Mouse (Mus musculus) small intestine, adult 10 weeks (tissue): ENCODE measurements around the gene Krt39. TPM values are rescaled to one million over a fixed set of nuclear protein-coding genes. Genes with fewer than 3 reads are reported as not detected.

Source experiments
- polyA plus RNA-seq: library from polyadenylated mRNA; stranded (reverse); fragments of 350-450 nt; fragmentation: Illumina TruSeq; extraction: RNeasy Lipid Tissue Mini Kit (QIAGEN cat#74804); gene quantifications from one replicate; pipeline ENCODE4 v1.2.3, GENCODE M21; 2014; ENCODE audit warnings: low replicate concordance

Gene Krt39
- polyA plus RNA-seq = not detected

DNA sequence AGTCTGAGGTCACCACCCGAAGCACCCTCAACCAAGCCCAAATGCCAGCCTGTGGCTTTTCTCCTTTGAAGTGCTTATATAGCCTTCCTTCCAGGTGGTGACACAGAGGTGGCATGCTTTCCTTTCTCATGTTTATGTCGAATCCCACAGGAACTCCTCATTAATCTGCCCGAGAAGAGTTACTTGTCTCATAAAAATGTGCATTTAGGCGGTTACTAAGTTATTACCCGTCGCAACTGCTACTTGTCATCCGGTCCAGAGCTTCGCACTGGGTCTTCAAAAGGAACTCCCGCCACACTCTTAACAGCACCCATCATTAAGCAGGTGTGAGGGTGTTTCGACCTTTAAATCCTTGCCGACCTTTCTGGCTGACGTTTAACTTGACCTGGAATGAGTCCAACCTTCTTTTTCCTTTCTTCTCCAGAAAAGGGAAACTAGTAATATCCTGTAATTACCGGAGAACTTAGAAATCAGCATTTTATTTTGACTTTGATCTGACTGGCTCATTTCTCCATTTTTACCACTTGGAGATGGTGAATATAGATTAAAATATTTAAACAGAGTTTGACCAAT is at the start of gene Krt39:
Gene Krt39, minus strand, starts transcription at position 51 of the 573 bp plus-strand sequence.

DNA sequence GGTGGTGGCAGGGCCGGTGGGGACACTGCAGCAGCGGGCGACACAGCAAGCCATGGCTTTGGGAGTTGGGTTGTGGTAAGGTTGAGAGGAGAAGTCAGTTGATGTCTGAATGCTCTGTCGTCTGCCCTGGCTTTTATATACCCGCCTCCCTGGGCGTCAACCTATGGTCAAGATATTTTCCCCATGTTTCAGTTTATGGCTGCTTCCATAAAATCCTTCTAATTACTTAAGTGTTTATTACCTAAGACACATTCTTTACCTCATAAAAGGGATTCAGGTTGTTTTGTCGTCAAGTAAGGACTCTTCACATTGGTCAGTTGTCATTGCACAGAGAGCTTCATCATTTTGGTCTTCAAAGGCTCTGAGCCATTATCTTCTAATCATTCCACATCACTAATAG is 45.4 kb upstream of the Krt39 start, which contains the start of gene Krtap3-1:
Gene Krtap3-1, minus strand, starts transcription at position 101 of the 400 bp plus-strand sequence.

DNA sequence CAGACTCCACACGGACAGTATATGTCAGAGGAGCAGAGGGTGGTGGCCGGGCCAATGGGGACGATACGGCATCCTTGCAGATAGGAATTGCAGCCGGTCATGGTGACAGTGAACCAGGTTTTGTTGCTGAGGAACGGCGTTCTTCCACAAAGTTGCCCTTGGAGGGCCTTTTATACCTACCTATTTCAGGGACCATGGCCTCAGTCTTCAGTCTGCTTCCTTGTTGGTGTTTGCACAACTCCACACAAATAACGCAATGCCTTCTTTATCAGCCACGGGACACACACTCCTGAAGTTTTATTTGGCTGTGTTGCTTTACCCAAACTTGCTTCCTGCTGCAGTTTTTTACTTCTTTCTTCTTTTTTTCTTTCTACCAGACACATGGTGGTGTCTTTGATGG is 38.2 kb upstream of the Krt39 start, which contains the start of gene Gm11939:
Gene Gm11939, minus strand, starts transcription at position 101 of the 400 bp plus-strand sequence.

DNA sequence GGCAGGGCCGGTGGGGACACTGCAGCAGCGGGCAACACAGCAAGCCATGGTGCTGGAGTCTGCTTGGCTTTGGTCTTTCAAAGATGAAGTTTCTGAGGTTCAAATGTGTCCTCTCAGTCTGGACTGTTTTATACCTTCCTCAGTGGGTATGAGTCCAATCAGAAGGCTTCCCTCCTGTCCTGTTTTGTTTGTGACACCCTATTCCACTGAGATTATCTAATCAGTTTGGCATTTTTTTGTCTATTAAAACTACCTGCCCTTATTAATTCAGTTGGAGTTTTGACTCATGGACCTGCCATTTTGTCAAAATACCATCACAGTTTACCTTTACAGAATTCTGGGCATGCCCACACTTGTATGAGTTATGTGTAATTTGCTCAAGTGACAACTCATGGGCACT is 35.6 kb upstream of the Krt39 start, which contains the start of gene Krtap3-2:
Gene Krtap3-2, minus strand, starts transcription at position 101 of the 400 bp plus-strand sequence.

DNA sequence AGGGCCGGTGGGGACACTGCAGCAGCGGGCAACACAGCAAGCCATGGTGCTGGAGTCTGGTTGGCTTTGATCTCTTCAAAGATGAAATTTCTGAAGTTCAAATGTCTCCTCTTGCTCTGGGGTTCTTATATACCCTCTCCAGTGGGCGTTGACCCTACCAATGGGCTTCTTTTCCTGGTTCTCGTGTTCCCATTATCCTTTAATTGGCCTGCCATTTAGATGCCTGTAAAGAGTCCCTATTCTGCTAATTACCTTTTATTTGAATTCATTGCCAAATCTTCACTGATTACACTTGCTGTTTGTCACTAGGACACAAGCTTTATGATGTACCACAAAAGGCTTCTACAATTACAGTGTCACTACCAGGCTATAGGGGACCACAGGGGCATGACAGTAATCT is 29.6 kb upstream of the Krt39 start, which contains the start of gene Krtap3-3:
Gene Krtap3-3, minus strand, starts transcription at position 101 of the 400 bp plus-strand sequence.

DNA sequence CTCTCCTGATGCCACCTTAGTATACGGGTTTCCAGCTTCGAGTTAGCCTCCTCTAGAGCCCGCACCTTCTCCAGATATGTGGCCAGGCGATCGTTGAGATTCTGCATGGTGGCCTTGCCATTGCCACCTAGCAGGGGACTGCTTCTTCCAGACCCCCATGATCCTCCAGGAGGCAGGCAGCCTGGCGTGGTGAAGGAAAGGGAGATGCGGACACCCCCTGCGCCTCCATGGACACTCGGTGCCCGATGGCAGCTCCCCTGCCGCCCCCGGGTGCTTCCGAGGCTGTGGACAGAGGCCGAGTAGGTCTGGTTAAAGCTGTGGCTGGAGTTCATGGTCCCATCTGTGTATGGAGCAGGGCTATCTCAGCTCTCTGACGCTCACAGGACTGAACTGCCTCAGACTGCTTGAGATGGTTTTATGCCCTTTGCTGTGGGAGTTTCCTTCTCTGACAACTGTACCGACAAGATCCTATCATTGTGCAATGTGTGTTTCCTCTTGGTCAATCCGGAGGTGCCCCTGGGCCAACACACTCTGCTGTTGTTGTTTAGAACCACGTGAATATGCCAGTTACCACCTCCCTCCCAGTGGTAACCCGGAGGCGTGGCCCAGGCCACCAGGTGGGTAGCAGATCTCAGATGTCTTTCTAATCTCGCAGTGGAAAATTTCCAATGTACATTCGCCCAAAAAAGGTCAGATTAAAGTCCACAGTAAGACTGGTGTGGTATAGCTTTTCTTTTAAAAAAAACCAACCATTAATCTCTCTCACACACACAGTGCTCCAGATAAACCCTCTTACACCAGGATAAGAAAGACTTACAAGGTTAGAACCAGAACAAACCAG is 28.2 kb downstream of the Krt39 start, which contains the start of gene Krt23:
Gene Krt23, minus strand, starts transcription at position 405 of the 841 bp plus-strand sequence.

Other genes starting within 250 kb of the Krt39 start
- not detected for gene Krt24, start 236.1 kb downstream of the Krt39 start, polyA plus RNA-seq
- not detected for gene Krt25, start 198.4 kb downstream of the Krt39 start, polyA plus RNA-seq
- gene Krt26, start 183.4 kb downstream of the Krt39 start, polyA plus RNA-seq = not detected
- not detected for gene Krt27, start 170.2 kb downstream of the Krt39 start, polyA plus RNA-seq
- not detected for gene Krt28, start 146.4 kb downstream of the Krt39 start, polyA plus RNA-seq
- gene Krt10, start 132.0 kb downstream of the Krt39 start, polyA plus RNA-seq = 11.2 TPM
- gene Krt12, start 99.1 kb downstream of the Krt39 start, polyA plus RNA-seq = 1.2 TPM
- gene Krt20, start 83.2 kb downstream of the Krt39 start, polyA plus RNA-seq = 924 TPM
- 3.3 TPM for gene Krt23, start 28.2 kb downstream of the Krt39 start, polyA plus RNA-seq
- not detected for gene Krt40, start 21.8 kb upstream of the Krt39 start, polyA plus RNA-seq
- not detected for gene Krtap3-3, start 29.5 kb upstream of the Krt39 start, polyA plus RNA-seq
- gene Krtap3-2, start 35.5 kb upstream of the Krt39 start, polyA plus RNA-seq = not detected
- gene Gm11939, start 38.1 kb upstream of the Krt39 start, polyA plus RNA-seq = not detected
- gene Krtap3-1, start 45.3 kb upstream of the Krt39 start, polyA plus RNA-seq = not detected
- not detected for gene Krtap1-5, start 59.7 kb upstream of the Krt39 start, polyA plus RNA-seq
- not detected for gene Krtap1-4, start 62.3 kb upstream of the Krt39 start, polyA plus RNA-seq
- gene Krtap1-3, start 70.0 kb upstream of the Krt39 start, polyA plus RNA-seq = not detected
- not detected for gene Krtap9-3, start 76.8 kb upstream of the Krt39 start, polyA plus RNA-seq
- gene Gm11938, start 82.0 kb upstream of the Krt39 start, polyA plus RNA-seq = not detected
- gene Gm11937, start 88.9 kb upstream of the Krt39 start, polyA plus RNA-seq = not detected
- gene Krtap2-4, start 93.5 kb upstream of the Krt39 start, polyA plus RNA-seq = not detected
- not detected for gene Gm11562, start 99.1 kb upstream of the Krt39 start, polyA plus RNA-seq
- not detected for gene Krtap4-1, start 106.9 kb upstream of the Krt39 start, polyA plus RNA-seq
- not detected for gene Krtap4-2, start 113.7 kb upstream of the Krt39 start, polyA plus RNA-seq
- not detected for gene Krtap4-7, start 122.8 kb upstream of the Krt39 start, polyA plus RNA-seq
- gene Gm11555, start 128.9 kb upstream of the Krt39 start, polyA plus RNA-seq = not detected
- not detected for gene Gm11563, start 137.6 kb upstream of the Krt39 start, polyA plus RNA-seq
- gene Krtap4-6, start 144.6 kb upstream of the Krt39 start, polyA plus RNA-seq = not detected
- not detected for gene Gm14190, start 169.4 kb upstream of the Krt39 start, polyA plus RNA-seq
- not detected for gene Gm14180, start 213.0 kb upstream of the Krt39 start, polyA plus RNA-seq